Mouse (Mus musculus) bone marrow, adult 2 months (tissue): ENCODE data around the gene Cd276. TPM values are rescaled to one million over a fixed set of nuclear protein-coding genes. Genes with fewer than 3 reads are reported as not detected.

Experiments used
- H3K27ac ChIP-seq: fragments of 200-500 bp; 2 replicates; pipeline ENCODE4 v1.5.1; 2012; ENCODE audit warnings: low read depth, mild to moderate bottlenecking, control low read depth, inconsistent platforms, low read length; ENCODE audit not compliant: control insufficient read depth, poor library complexity, insufficient read depth
- H3K4me1 ChIP-seq: fragments of 200-500 bp; 2 replicates; pipeline ENCODE4 v1.6.1; 2011; ENCODE audit warnings: low read length; ENCODE audit not compliant: control insufficient read depth, insufficient read depth
- H3K4me3 ChIP-seq: fragments of 200-500 bp; replicated peaks from 2 replicates; pipeline ENCODE3; 2011; ENCODE audit warnings: mild to moderate bottlenecking, low read depth, low read length, control low read depth; ENCODE audit not compliant: control insufficient read depth
- CTCF ChIP-seq: fragments of 200-500 bp; IDR thresholded peaks from 2 replicates; pipeline ENCODE4 v1.5.1; 2011; ENCODE audit warnings: low read length, control low read depth; ENCODE audit not compliant: control insufficient read depth, insufficient read depth
- POLR2A ChIP-seq: fragments of 200-500 bp; IDR thresholded peaks from 2 replicates; pipeline ENCODE4 v1.6.1; 2011; ENCODE audit warnings: low read depth, mild to moderate bottlenecking, control low read depth, low read length, borderline replicate concordance; ENCODE audit not compliant: control insufficient read depth
- WGBS: fragments of 180-500 bp; shearing (Covaris S2); methylation state at CpG from one replicate; pipeline ENCODE4 v1.1.7; 2018; 5-methylcytosine and 5-hydroxymethylcytosine counted together
- polyA plus RNA-seq: library from polyadenylated mRNA; stranded (reverse); fragments of >200 nt; gene quantifications from 2 replicates; pipeline ENCODE4 v1.2.4, GENCODE M21; 2011; ENCODE audit warnings: low replicate concordance; ENCODE audit not compliant: missing spikeins, insufficient read depth, insufficient read length

Cd276 gene
- polyA plus RNA-seq, 1 experiment: 5.0 TPM

GRCm38 (mm10) chr9:58507216-58508005 is 47.8 kb downstream of the Cd276 start:
- 52% methylated on average over 8 of the region's 8 CpGs for WGBS
- Histone ChIP-seq H3K4me3 (no peak overlapping the region), H3K27ac (no peak overlapping the region), H3K4me1 (peaks cover 6% of the 10 kb centered on the region)
- TF ChIP-seq CTCF (no peak), POLR2A (no peak)

- no peak overlapping the region for H3K27ac ChIP-seq
- WGBS: 78% methylated on average over 5 of the region's 5 CpGs
- no peak overlapping the region for H3K4me3 ChIP-seq
- H3K4me1 ChIP-seq: no peaks in the 10 kb centered on the region
- TF ChIP-seq CTCF (no peak), POLR2A (no peak)
Measured at GRCm38 (mm10) chr9:58500946-58501345, 54.3 kb downstream of the Cd276 start.

GRCm38 (mm10) chr9:58497942-58498341 is 57.3 kb downstream of the Cd276 start:
- Histone ChIP-seq H3K4me1 (no peaks in the 10 kb centered on the region), H3K27ac (no peak overlapping the region), H3K4me3 (no peak overlapping the region)
- TF ChIP-seq POLR2A (no peak), CTCF (no peak)
- WGBS: 76% methylated on average over 4 of the region's 4 CpGs

GRCm38 (mm10) chr9:58496470-58497182 is 58.6 kb downstream of the Cd276 start:
- 17% methylated on average over 4 of the region's 4 CpGs for WGBS
- no peak for TF ChIP-seq POLR2A
- 0 out of 2 replicates have a peak, but pooled peaks have one; percentile 28 for TF ChIP-seq CTCF
- H3K4me3 ChIP-seq: no peak overlapping the region
- no peak overlapping the region for H3K27ac ChIP-seq
- H3K4me1 ChIP-seq: no peaks in the 10 kb centered on the region

GRCm38 (mm10) chr9:58495035-58495434 is 60.2 kb downstream of the Cd276 start:
- H3K27ac ChIP-seq: no peak overlapping the region
- TF ChIP-seq CTCF (no peak), POLR2A (no peak)
- H3K4me3 ChIP-seq: no peak overlapping the region
- 50% methylated on average over 2 of the region's 2 CpGs for WGBS
- no peaks in the 10 kb centered on the region for H3K4me1 ChIP-seq

- H3K27ac ChIP-seq: no peak overlapping the region
- no peak for TF ChIP-seq CTCF
- H3K4me3 ChIP-seq: no peak overlapping the region
- no peaks in the 10 kb centered on the region for H3K4me1 ChIP-seq
- 91% methylated on average over 2 of the region's 2 CpGs for WGBS
Measured at GRCm38 (mm10) chr9:58490391-58490790, 64.8 kb downstream of the Cd276 start.

GRCm38 (mm10) chr9:58489865-58490165 is 65.4 kb downstream of the Cd276 start:
- TF ChIP-seq POLR2A (no peak), CTCF (no peak)
- 70% methylated on average over 7 of the region's 7 CpGs for WGBS
- H3K4me3 ChIP-seq: no peak overlapping the region
- no peak overlapping the region for H3K27ac ChIP-seq
- H3K4me1 ChIP-seq: no peaks in the 10 kb centered on the region

- no peak overlapping the region for H3K4me3 ChIP-seq
- TF ChIP-seq CTCF: no peak
- no peak for TF ChIP-seq POLR2A
- H3K4me1 ChIP-seq: no peaks in the 10 kb centered on the region
- no peak overlapping the region for H3K27ac ChIP-seq
- WGBS: 29% methylated on average over 13 of the region's 13 CpGs
Measured at GRCm38 (mm10) chr9:58489133-58489864, 65.9 kb downstream of the Cd276 start.
